Mouse (Mus musculus): ENCODE results near the gene Sdf2. TPM values are rescaled to one million over a fixed set of nuclear protein-coding genes. Genes with fewer than 3 reads are reported as not detected.
A peak's percentile ranks its signal among the peaks of the same experiment; 100 is the strongest.

Sdf2 gene
- 55.2 and 58.0 TPM in 2 replicates for polyA plus RNA-seq (2016; fragmentation: Nextera tagmentation; extraction: Ambion mirVana)

- under 1% methylated on average over 50 of the region's 50 CpGs for WGBS
- peaks cover 30% of the 10 kb centered on the region for H3K4me1 ChIP-seq
These were observed at the start of gene Sdf2, which contains the start of gene Supt6 for GRCm38 (mm10) chr11:78245627-78246317. Gene Sdf2 (plus strand): TSS chr11:78245746. Gene Supt6 (minus strand): TSS chr11:78245987.

GRCm38 (mm10) chr11:78202372-78202771 lies 43.2 kb upstream of the Sdf2 start:
- no peak overlapping the region for H3K27ac ChIP-seq
- 93% methylated on average over 3 of the region's 3 CpGs for WGBS
- peaks cover 2% of the 10 kb centered on the region; the same call in 1 of the 2 replicates for H3K4me1 ChIP-seq
- H3K4me3 ChIP-seq: no peak overlapping the region
- H3K9me3 ChIP-seq (replicated peaks): no peaks in the 10 kb centered on the region
- no peak overlapping the region for H3K4me2 ChIP-seq (replicated peaks)
- no peaks in the 10 kb centered on the region for H3K27me3 ChIP-seq
- no peak overlapping the region for H3K9ac ChIP-seq
- no peak for ATAC-seq (ENCODE audit: low FRiP score)
- H3K36me3 ChIP-seq: peaks cover 36% of the 10 kb centered on the region

More at GRCm38 (mm10) chr11:78245627-78246317, at the start of gene Sdf2, which contains the start of gene Supt6:
- Histone ChIP-seq H3K36me3 (peaks cover 6% of the 10 kb centered on the region; the same call in 1 of the 2 replicates), H3K9me3 (replicated peaks) (no peaks in the 10 kb centered on the region), H3K4me3 (peak within 1 kb of the TSS; percentile 99), H3K4me2 (replicated peaks) (peak within 1 kb of the TSS; percentile 84), H3K27me3 (no peaks in the 10 kb centered on the region), H3K9ac (peak within 1 kb of the TSS; percentile 94), H3K27ac (peak within 1 kb of the TSS; percentile 95)
- peak; percentile 95 for ATAC-seq (ENCODE audit: low FRiP score)

GRCm38 (mm10) chr11:78204287-78204686 lies 41.3 kb upstream of the Sdf2 start:
- H3K4me1 ChIP-seq: peaks cover 2% of the 10 kb centered on the region; the same call in 1 of the 2 replicates
- WGBS: 75% methylated on average over 6 of the region's 6 CpGs
- H3K27ac ChIP-seq: no peak overlapping the region
- H3K4me3 ChIP-seq: no peak overlapping the region
- no peaks in the 10 kb centered on the region for H3K9me3 ChIP-seq (replicated peaks)
- no peaks in the 10 kb centered on the region for H3K27me3 ChIP-seq
- peak; percentile 35; the same call in 1 of the 2 replicates for ATAC-seq (ENCODE audit: low FRiP score)
- H3K36me3 ChIP-seq: peaks cover 55% of the 10 kb centered on the region
- no peak overlapping the region for H3K9ac ChIP-seq
- H3K4me2 ChIP-seq (replicated peaks): no peak overlapping the region

- Histone ChIP-seq H3K4me3 (no peak overlapping the region), H3K27me3 (no peaks in the 10 kb centered on the region), H3K9ac (0 out of 2 replicates have a peak overlapping the region, but pooled peaks have one; percentile 18), H3K4me2 (replicated peaks) (no peak overlapping the region), H3K9me3 (replicated peaks) (no peaks in the 10 kb centered on the region), H3K27ac (peak overlapping the region; percentile 65), H3K36me3 (peaks cover 68% of the 10 kb centered on the region), H3K4me1 (peaks cover 2% of the 10 kb centered on the region; the same call in 1 of the 2 replicates)
- no peak for ATAC-seq (ENCODE audit: low FRiP score)
- 65% methylated on average over 13 of the region's 13 CpGs for WGBS
These were observed 40.0 kb upstream of the Sdf2 start for GRCm38 (mm10) chr11:78205361-78206206.

GRCm38 (mm10) chr11:78207190-78207589 lies 38.4 kb upstream of the Sdf2 start:
- H3K4me1 ChIP-seq: peaks cover 2% of the 10 kb centered on the region; the same call in 1 of the 2 replicates
- H3K9me3 ChIP-seq (replicated peaks): no peaks in the 10 kb centered on the region
- 76% methylated on average over 7 of the region's 7 CpGs for WGBS
- H3K36me3 ChIP-seq: peaks cover 82% of the 10 kb centered on the region
- H3K27me3 ChIP-seq: no peaks in the 10 kb centered on the region
- no peak for ATAC-seq (ENCODE audit: low FRiP score)
- no peak overlapping the region for H3K4me2 ChIP-seq (replicated peaks)
- no peak overlapping the region for H3K4me3 ChIP-seq
- H3K9ac ChIP-seq: no peak overlapping the region
- no peak overlapping the region; the same call in 1 of the 2 replicates for H3K27ac ChIP-seq

- Histone ChIP-seq H3K9ac (no peak overlapping the region), H3K27me3 (no peaks in the 10 kb centered on the region), H3K4me2 (replicated peaks) (no peak overlapping the region), H3K36me3 (peaks cover 95% of the 10 kb centered on the region), H3K4me1 (no peaks in the 10 kb centered on the region), H3K4me3 (no peak overlapping the region), H3K27ac (no peak overlapping the region), H3K9me3 (replicated peaks) (no peaks in the 10 kb centered on the region)
- 96% methylated on average over 6 of the region's 6 CpGs for WGBS
- no peak for ATAC-seq (ENCODE audit: low FRiP score)
These were observed 35.7 kb upstream of the Sdf2 start for GRCm38 (mm10) chr11:78209886-78210285.

- WGBS: 67% methylated on average over 7 of the region's 7 CpGs
- H3K4me3 ChIP-seq: no peak overlapping the region
- H3K9ac ChIP-seq: no peak overlapping the region
- H3K9me3 ChIP-seq (replicated peaks): no peaks in the 10 kb centered on the region
- ATAC-seq (ENCODE audit: low FRiP score): no peak
- no peak overlapping the region for H3K4me2 ChIP-seq (replicated peaks)
- no peaks in the 10 kb centered on the region for H3K4me1 ChIP-seq
- no peak overlapping the region for H3K27ac ChIP-seq
- no peaks in the 10 kb centered on the region for H3K27me3 ChIP-seq
- peaks cover 96% of the 10 kb centered on the region for H3K36me3 ChIP-seq
These were observed 34.9 kb upstream of the Sdf2 start for GRCm38 (mm10) chr11:78210615-78211014.

GRCm38 (mm10) chr11:78211513-78211912 lies 34.0 kb upstream of the Sdf2 start:
- Histone ChIP-seq H3K4me1 (no peaks in the 10 kb centered on the region), H3K27ac (no peak overlapping the region), H3K4me2 (replicated peaks) (no peak overlapping the region), H3K27me3 (no peaks in the 10 kb centered on the region), H3K9ac (no peak overlapping the region), H3K4me3 (no peak overlapping the region), H3K36me3 (peaks cover 96% of the 10 kb centered on the region), H3K9me3 (replicated peaks) (no peaks in the 10 kb centered on the region)
- WGBS: 93% methylated on average over 5 of the region's 5 CpGs
- no peak for ATAC-seq (ENCODE audit: low FRiP score)

- no peak overlapping the region for H3K27ac ChIP-seq
- no peaks in the 10 kb centered on the region for H3K27me3 ChIP-seq
- no peak overlapping the region for H3K4me2 ChIP-seq (replicated peaks)
- peaks cover 94% of the 10 kb centered on the region for H3K36me3 ChIP-seq
- no peak overlapping the region for H3K9ac ChIP-seq
- H3K4me1 ChIP-seq: no peaks in the 10 kb centered on the region
- no peak for ATAC-seq (ENCODE audit: low FRiP score)
- no peaks in the 10 kb centered on the region for H3K9me3 ChIP-seq (replicated peaks)
- no peak overlapping the region for H3K4me3 ChIP-seq
- WGBS: 94% methylated on average over 14 of the region's 14 CpGs
These were observed 32.3 kb upstream of the Sdf2 start for GRCm38 (mm10) chr11:78213086-78213817.

GRCm38 (mm10) chr11:78215709-78216317 lies 29.7 kb upstream of the Sdf2 start:
- ATAC-seq (ENCODE audit: low FRiP score): no peak
- Histone ChIP-seq H3K9me3 (replicated peaks) (no peaks in the 10 kb centered on the region), H3K27ac (no peak overlapping the region), H3K4me2 (replicated peaks) (no peak overlapping the region), H3K36me3 (peaks cover 93% of the 10 kb centered on the region), H3K4me3 (no peak overlapping the region), H3K27me3 (no peaks in the 10 kb centered on the region), H3K4me1 (no peaks in the 10 kb centered on the region), H3K9ac (no peak overlapping the region)
- 91% methylated on average over 11 of the region's 11 CpGs for WGBS

GRCm38 (mm10) chr11:78223586-78223985 lies 22.0 kb upstream of the Sdf2 start:
- no peaks in the 10 kb centered on the region for H3K4me1 ChIP-seq
- H3K36me3 ChIP-seq: peaks cover 96% of the 10 kb centered on the region
- no peaks in the 10 kb centered on the region for H3K27me3 ChIP-seq
- no peaks in the 10 kb centered on the region for H3K9me3 ChIP-seq (replicated peaks)
- no peak overlapping the region for H3K9ac ChIP-seq
- no peak for ATAC-seq (ENCODE audit: low FRiP score)
- H3K27ac ChIP-seq: no peak overlapping the region
- no peak overlapping the region for H3K4me3 ChIP-seq
- H3K4me2 ChIP-seq (replicated peaks): no peak overlapping the region
- WGBS: 94% methylated on average over 4 of the region's 4 CpGs

Measured in hindbrain, embryonic 12.5 days (tissue).